Mouse (Mus musculus) ES-E14 (cell line): ENCODE results near the gene Nkx2-5. TPM values are rescaled to one million over a fixed set of nuclear protein-coding genes. Genes with fewer than 3 reads are reported as not detected.

Experiments used
- DNase-seq: peaks from one replicate; pipeline ENCODE4 v3.0.0-alpha.2; 2013; ENCODE audit warnings: low read depth, low spot score
- H3K27ac ChIP-seq: 2 replicates; pipeline ENCODE4 v1.5.1; 2012; ENCODE audit warnings: low read depth, mild to moderate bottlenecking, low read length, moderate library complexity, mixed read lengths; ENCODE audit not compliant: poor library complexity, insufficient read depth, severe bottlenecking
- H3K36me3 ChIP-seq: 2 replicates; pipeline ENCODE4 v1.6.1; 2012; ENCODE audit warnings: mild to moderate bottlenecking, low read length, moderate library complexity, mixed read lengths; ENCODE audit not compliant: control insufficient read depth, poor library complexity, insufficient read depth, severe bottlenecking
- H3K4me1 ChIP-seq, 2 experiments: fragments of 150-350 bp in 1 of 2; sonication (generic) in 1 of 2; 2 replicates each; pipeline ENCODE4 v1.6.1; 2012; ENCODE audit warnings: low read length in 2 of 2, mild to moderate bottlenecking in 1 of 2, mixed read lengths in 1 of 2; ENCODE audit not compliant: control insufficient read depth in 2 of 2, insufficient read depth in 2 of 2, poor library complexity in 1 of 2
- H3K4me3 ChIP-seq, 2 experiments: fragments of 150-350 bp in 1 of 2; sonication (generic) in 1 of 2; 2 replicates each; pipeline ENCODE4 v1.5.1; 2012; ENCODE audit warnings: low read length in 2 of 2, low read depth in 1 of 2, mild to moderate bottlenecking in 1 of 2, mixed read lengths in 1 of 2; ENCODE audit not compliant: insufficient read depth in 1 of 2, poor library complexity in 1 of 2, severe bottlenecking in 1 of 2
- H3K9ac ChIP-seq: 2 replicates; pipeline ENCODE4 v1.6.1; 2012; ENCODE audit warnings: low read depth, mild to moderate bottlenecking, low read length, mixed read lengths; ENCODE audit not compliant: poor library complexity, insufficient read depth, severe bottlenecking
- H3K9me3 ChIP-seq: fragments of 150-350 bp; sonication (generic); 2 replicates; pipeline ENCODE4 v1.6.1; 2012; ENCODE audit warnings: low read depth, mild to moderate bottlenecking, low read length; ENCODE audit not compliant: control insufficient read depth, insufficient read depth
- CHD2 ChIP-seq: IDR thresholded peaks from 2 replicates; pipeline ENCODE4 v1.6.1; 2014; ENCODE audit warnings: mild to moderate bottlenecking, low read depth, low read length, inconsistent platforms
- HCFC1 ChIP-seq: IDR thresholded peaks from 2 replicates; pipeline ENCODE4 v1.6.1; 2012; ENCODE audit warnings: low read length, inconsistent platforms, borderline replicate concordance; ENCODE audit not compliant: insufficient read depth
- MAFK ChIP-seq: IDR thresholded peaks from 2 replicates; pipeline ENCODE4 v1.6.1; 2014; ENCODE audit warnings: mild to moderate bottlenecking, low read depth, low read length, inconsistent platforms; ENCODE audit not compliant: insufficient read depth
- ZC3H11A ChIP-seq: IDR thresholded peaks from 2 replicates; pipeline ENCODE4 v1.6.1; 2012; ENCODE audit warnings: low read depth, mild to moderate bottlenecking, inconsistent platforms, low read length, borderline replicate concordance
- ZNF384 ChIP-seq: IDR thresholded peaks from 2 replicates; pipeline ENCODE4 v1.6.1; 2012; ENCODE audit warnings: low read depth, low read length, inconsistent platforms
- in situ Hi-C, 2 experiments: fragments of 600-800 bp; cut with MboI; formaldehyde crosslinking; loops; one replicate each; pipeline ENCODE4 v1.15.1; 2025; ENCODE audit warnings: low sequenced_read_pairs in 2 of 2, inconsistent platforms in 1 of 2; ENCODE audit not compliant: unreplicated experiment in 2 of 2
- total RNA-seq: library from RNA; depleted of rRNA; stranded (reverse); fragments of 300-350 nt; gene quantifications from 2 replicates; pipeline ENCODE4 v1.2.3, GENCODE M21; 2012

The Nkx2-5 gene
- total RNA-seq, 1 experiment: 3.0 TPM

DNA sequence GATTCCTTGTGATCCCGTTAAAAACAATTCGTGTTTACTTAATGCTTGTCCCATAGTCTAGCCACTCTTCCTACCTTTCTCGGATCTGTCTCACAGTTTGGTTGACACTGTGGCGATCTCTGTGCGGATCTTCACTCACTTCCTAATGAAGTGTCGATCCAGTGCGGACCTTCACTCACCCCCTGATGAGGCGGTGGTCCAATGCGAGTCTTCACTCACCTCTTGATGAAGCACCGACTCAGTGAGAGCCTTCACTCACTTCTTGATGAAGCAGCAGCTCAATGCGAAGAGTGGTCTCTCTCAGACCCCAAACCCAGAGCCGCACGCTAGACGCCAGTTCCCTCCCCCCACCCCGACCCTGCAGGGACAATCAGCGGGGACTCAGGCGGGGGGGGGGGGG, 18.7 kb downstream of the Nkx2-5 start:
- H3K4me1 ChIP-seq: no peaks in the 10 kb centered on the region
- H3K9ac ChIP-seq: no peak overlapping the region
- no peaks in the 10 kb centered on the region for H3K36me3 ChIP-seq
- no peak overlapping the region for H3K4me3 ChIP-seq
- TF ChIP-seq ZC3H11A (no peak), MAFK (no peak), HCFC1 (no peak), ZNF384 (no peak), CHD2 (no peak)
- no peak overlapping the region for H3K27ac ChIP-seq
- DNase-seq: no peak
- in situ Hi-C loops: no loop called here
- H3K9me3 ChIP-seq: peaks cover 5% of the 10 kb centered on the region; the same call in 1 of the 2 replicates

DNA sequence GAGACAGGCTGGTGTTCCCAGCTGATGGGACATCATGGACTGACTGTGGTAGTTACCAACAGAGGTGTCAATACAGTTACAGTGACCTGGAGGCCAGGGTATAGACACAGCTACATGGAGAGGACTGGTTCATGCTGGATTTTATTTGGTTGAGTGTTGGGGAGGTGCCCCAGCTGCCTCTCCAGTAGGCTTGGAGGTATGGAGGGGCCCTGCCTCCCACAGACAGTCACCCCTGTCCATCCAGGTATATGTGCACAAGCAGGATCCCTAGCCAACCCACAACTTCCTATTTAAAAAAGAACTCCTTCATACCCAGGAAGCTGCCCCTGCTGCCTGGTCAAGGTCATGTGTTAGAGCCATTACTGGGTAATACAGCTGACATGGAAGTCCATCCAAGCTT, 27.0 kb downstream of the Nkx2-5 start:
- no peak for TF ChIP-seq MAFK
- TF ChIP-seq ZNF384: no peak
- no peak for TF ChIP-seq HCFC1
- TF ChIP-seq CHD2: no peak
- TF ChIP-seq ZC3H11A: no peak
- Histone ChIP-seq H3K4me1 (no peaks in the 10 kb centered on the region), H3K9ac (no peak overlapping the region), H3K4me3 (no peak overlapping the region), H3K9me3 (peaks cover 5% of the 10 kb centered on the region; the same call in 1 of the 2 replicates), H3K36me3 (no peaks in the 10 kb centered on the region), H3K27ac (no peak overlapping the region)
- no peak for DNase-seq
- in situ Hi-C loops: no loop called here

DNA sequence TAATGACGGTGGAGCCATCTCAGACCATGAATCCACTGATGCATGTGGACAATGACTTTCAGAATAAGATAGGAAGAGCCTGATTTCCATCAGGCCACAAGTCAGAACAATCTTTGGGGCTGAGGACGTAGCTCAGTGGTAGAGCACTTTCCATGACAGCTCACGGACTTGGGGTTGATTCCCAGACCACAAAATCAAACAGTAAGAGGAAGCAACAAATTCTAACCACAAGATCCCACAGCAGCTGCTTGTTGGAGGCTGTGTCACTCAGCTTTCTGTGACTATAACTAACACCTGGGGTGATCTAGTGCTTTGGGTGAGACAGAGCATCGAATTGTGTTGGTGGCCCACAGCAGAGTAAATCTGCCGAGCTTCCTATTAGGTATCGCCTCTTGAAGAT, 28.0 kb downstream of the Nkx2-5 start:
- TF ChIP-seq MAFK (no peak), CHD2 (no peak), ZC3H11A (no peak), ZNF384 (no peak), HCFC1 (no peak)
- H3K4me3 ChIP-seq: no peak overlapping the region
- in situ Hi-C loops: no loop called here
- H3K27ac ChIP-seq: no peak overlapping the region
- DNase-seq: no peak
- H3K9ac ChIP-seq: no peak overlapping the region
- H3K9me3 ChIP-seq: no peaks in the 10 kb centered on the region; the same call in 1 of the 2 replicates
- no peaks in the 10 kb centered on the region for H3K4me1 ChIP-seq
- no peaks in the 10 kb centered on the region for H3K36me3 ChIP-seq

DNA sequence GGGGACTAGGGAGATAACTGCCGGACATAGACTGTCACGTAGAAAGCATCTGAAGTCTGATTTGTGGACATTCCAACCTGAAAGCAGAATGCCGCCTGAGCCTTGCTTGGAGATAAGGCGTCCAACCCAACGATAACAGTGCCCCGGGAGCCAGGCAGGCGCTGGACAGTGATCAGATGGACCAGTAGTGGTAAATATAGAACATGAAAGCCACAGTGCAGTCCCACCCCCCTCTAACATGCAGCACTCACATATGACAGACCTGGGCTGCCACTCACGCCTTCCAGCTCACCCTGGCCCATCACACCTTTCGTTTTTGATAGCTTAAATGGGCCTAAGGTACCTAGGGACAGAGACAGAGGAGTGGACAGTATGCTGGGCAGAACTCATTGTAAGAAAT, 31.3 kb downstream of the Nkx2-5 start:
- in situ Hi-C loops: no loop called here
- H3K36me3 ChIP-seq: no peaks in the 10 kb centered on the region
- no peak overlapping the region for H3K9ac ChIP-seq
- H3K4me1 ChIP-seq: no peaks in the 10 kb centered on the region
- no peak overlapping the region for H3K27ac ChIP-seq
- TF ChIP-seq HCFC1: no peak
- no peak for TF ChIP-seq ZNF384
- TF ChIP-seq ZC3H11A: no peak
- TF ChIP-seq MAFK: no peak
- TF ChIP-seq CHD2: no peak
- DNase-seq: no peak
- H3K9me3 ChIP-seq: no peaks in the 10 kb centered on the region
- H3K4me3 ChIP-seq: no peak overlapping the region

DNA sequence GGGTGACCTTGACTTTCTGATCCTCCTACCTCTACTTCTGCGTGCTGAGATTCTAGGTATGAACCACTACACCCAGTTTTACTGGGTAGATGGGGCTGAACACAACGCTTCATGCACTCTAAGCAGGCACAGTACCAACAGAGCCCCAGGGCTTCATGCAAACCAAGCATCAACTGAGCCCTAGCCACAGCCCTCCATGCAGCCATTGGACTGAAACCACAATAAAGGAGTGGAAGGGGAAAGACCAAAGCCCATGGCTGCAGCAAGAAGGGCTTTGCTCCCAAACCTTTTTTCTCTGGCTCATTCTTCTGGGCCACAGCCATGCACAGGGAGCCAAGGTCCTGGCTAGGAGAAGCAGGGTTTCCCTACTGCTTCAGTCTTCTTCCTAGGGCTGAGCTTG, 32.2 kb downstream of the Nkx2-5 start:
- Histone ChIP-seq H3K9me3 (no peaks in the 10 kb centered on the region), H3K9ac (no peak overlapping the region), H3K4me3 (no peak overlapping the region), H3K27ac (no peak overlapping the region), H3K4me1 (no peaks in the 10 kb centered on the region), H3K36me3 (no peaks in the 10 kb centered on the region)
- no peak for DNase-seq
- in situ Hi-C loops: no loop called here
- TF ChIP-seq ZC3H11A (no peak), MAFK (no peak)
